Mouse (Mus musculus) liver, embryonic 11.5 days (tissue): ENCODE measurements around the gene Nkain4. TPM values are rescaled to one million over a fixed set of nuclear protein-coding genes. Genes with fewer than 3 reads are reported as not detected.
A peak's percentile ranks its signal among the peaks of the same experiment; 100 is the strongest.

Experiments
- ATAC-seq: fragments of 200-750 bp; cut with Nextera tagmentation; replicated peaks from 2 replicates; pipeline ENCODE4 v1.8.0; 2017; ENCODE audit warnings: moderate number of reproducible peaks, mild to moderate bottlenecking, moderate TSS enrichment, moderate library complexity; ENCODE audit not compliant: low FRiP score
- DNase-seq: peaks from one replicate; pipeline ENCODE4 v3.0.0-alpha.2; 2017; ENCODE audit warnings: low spot score
- H3K27ac ChIP-seq: fragments of 300-500 bp; sonication (generic); 2 replicates; pipeline ENCODE4 v1.5.1; 2014; ENCODE audit warnings: mild to moderate bottlenecking, low read depth, low read length, control low read depth
- H3K27me3 ChIP-seq: fragments of 300-500 bp; sonication (generic); replicated peaks from 2 replicates; pipeline ENCODE4 v1.6.1; 2014; ENCODE audit warnings: low read length, mixed read lengths; ENCODE audit not compliant: control insufficient read depth, insufficient read depth
- H3K36me3 ChIP-seq: fragments of 300-500 bp; sonication (generic); 2 replicates; pipeline ENCODE4 v1.6.1; 2014; ENCODE audit warnings: mild to moderate bottlenecking, low read length, moderate library complexity, mixed read lengths; ENCODE audit not compliant: control insufficient read depth, insufficient read depth
- H3K4me1 ChIP-seq: fragments of 300-500 bp; sonication (generic); replicated peaks from 2 replicates; pipeline ENCODE4 v1.6.1; 2014; ENCODE audit warnings: low read length, mixed read lengths; ENCODE audit not compliant: control insufficient read depth, insufficient read depth
- H3K4me2 ChIP-seq: fragments of 300-500 bp; sonication (generic); 2 replicates; pipeline ENCODE4 v1.6.1; 2014; ENCODE audit warnings: mild to moderate bottlenecking, control low read depth, moderate library complexity
- H3K4me3 ChIP-seq: fragments of 300-500 bp; sonication (generic); 2 replicates; pipeline ENCODE4 v1.5.1; 2014; ENCODE audit warnings: low read depth, low read length, control low read depth
- H3K9ac ChIP-seq: fragments of 300-500 bp; sonication (generic); 2 replicates; pipeline ENCODE4 v1.6.1; 2014; ENCODE audit warnings: low read depth, low read length, control low read depth
- H3K9me3 ChIP-seq: fragments of 300-500 bp; sonication (generic); 2 replicates; pipeline ENCODE4 v1.6.1; 2016; ENCODE audit warnings: low read length, inconsistent platforms, mixed read lengths; ENCODE audit not compliant: control insufficient read depth
- WGBS: fragments of 180-500 bp; shearing (Covaris S2); extraction: QIAGEN DNeasy Blood & Tissue Kit; methylation state at CpG from one replicate; pipeline ENCODE4 v1.1.7; 2014; 5-methylcytosine and 5-hydroxymethylcytosine counted together
- polyA plus RNA-seq: library from polyadenylated mRNA; unstranded; fragments of >200 nt; fragmentation: Nextera tagmentation; extraction: Ambion mirVana; gene quantifications from 2 replicates; pipeline ENCODE4 v1.2.1, GENCODE M21; 2014

Gene Nkain4
- polyA plus RNA-seq, 1 experiment from 2014 or later: 5.3 TPM

DNA sequence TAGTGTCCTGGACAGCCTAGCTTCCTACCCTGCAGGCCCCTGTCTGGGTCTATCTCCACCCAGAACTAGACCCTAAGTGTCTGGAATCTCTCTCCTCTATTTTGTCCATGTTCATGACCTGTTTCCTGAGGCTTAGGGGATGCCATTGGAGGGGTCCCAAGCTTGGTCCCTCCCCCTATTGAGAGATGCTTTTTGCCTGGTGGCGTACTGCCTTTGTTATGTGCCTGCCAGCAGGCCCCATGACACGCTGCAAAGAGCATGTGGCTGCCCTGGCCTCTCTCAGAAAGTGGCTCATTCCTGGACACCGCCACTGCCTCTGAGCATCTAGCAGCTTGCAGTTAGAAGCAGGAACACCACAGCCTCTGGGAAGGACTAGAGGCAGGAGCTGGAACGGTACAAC, 25.8 kb downstream of the Nkain4 start, which contains the start of gene Birc7:
Gene Birc7, plus strand, starts transcription at position 301 of the 400 bp plus-strand sequence.
- H3K27ac ChIP-seq: no peak within 1 kb of the TSS
- no peaks in the 10 kb centered on the region for H3K9me3 ChIP-seq
- DNase-seq: no peak
- H3K27me3 ChIP-seq: 0 out of 2 replicates have a peak, but pooled peaks cover 2% of the 10 kb centered on the region
- WGBS: 55% methylated on average over 4 of the region's 4 CpGs
- H3K4me2 ChIP-seq: no peak within 1 kb of the TSS
- H3K4me1 ChIP-seq: no peaks in the 10 kb centered on the region
- H3K36me3 ChIP-seq: no peaks in the 10 kb centered on the region
- H3K9ac ChIP-seq: no peak within 1 kb of the TSS
- no peak within 1 kb of the TSS for H3K4me3 ChIP-seq
- no peak for ATAC-seq

GRCm38 (mm10) chr2:180925176-180925575, 29.3 kb downstream of the Nkain4 start:
- Histone ChIP-seq H3K36me3 (no peaks in the 10 kb centered on the region), H3K27ac (no peak overlapping the region), H3K4me1 (no peaks in the 10 kb centered on the region), H3K27me3 (0 out of 2 replicates have a peak, but pooled peaks cover 2% of the 10 kb centered on the region), H3K4me2 (no peak overlapping the region), H3K9ac (no peak overlapping the region), H3K4me3 (no peak overlapping the region), H3K9me3 (no peaks in the 10 kb centered on the region)
- 9% methylated on average over 4 of the region's 4 CpGs for WGBS
- no peak for ATAC-seq
- DNase-seq: peak; percentile 61

DNA sequence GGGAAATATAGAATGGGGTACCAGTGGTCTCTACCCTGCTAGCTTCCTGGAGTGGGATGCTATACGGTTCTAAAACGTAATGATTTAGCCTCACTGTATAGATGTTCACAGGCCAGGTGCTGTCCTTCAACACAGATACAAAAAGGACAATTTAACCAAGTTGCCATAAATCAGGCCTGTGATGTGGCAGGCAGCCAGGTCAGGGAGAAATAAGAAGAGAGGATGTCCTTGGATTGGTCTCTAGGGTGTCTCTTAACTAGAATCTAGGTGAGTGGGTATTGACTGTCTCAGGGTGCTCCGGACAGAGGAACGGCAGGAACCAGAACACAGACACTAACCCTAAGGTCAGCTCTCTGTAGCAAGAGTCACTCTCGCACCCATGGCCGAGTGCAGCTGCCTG, 31.8 kb downstream of the Nkain4 start:
- 90% methylated on average over 6 of the region's 6 CpGs for WGBS
- Histone ChIP-seq H3K9ac (no peak overlapping the region), H3K4me2 (no peak overlapping the region), H3K27ac (no peak overlapping the region), H3K27me3 (no peaks in the 10 kb centered on the region), H3K4me3 (no peak overlapping the region), H3K9me3 (no peaks in the 10 kb centered on the region), H3K4me1 (peaks cover 4% of the 10 kb centered on the region; the same call in 1 of the 2 replicates), H3K36me3 (peaks cover 10% of the 10 kb centered on the region; the same call in 1 of the 2 replicates)
- no peak for DNase-seq
- ATAC-seq: no peak

- Histone ChIP-seq H3K4me1 (peaks cover 12% of the 10 kb centered on the region), H3K27me3 (no peaks in the 10 kb centered on the region), H3K4me3 (peak within 1 kb of the TSS; percentile 88), H3K4me2 (peak within 1 kb of the TSS; percentile 70), H3K9ac (peak within 1 kb of the TSS; percentile 93), H3K27ac (peak within 1 kb of the TSS; percentile 47), H3K36me3 (peaks cover 17% of the 10 kb centered on the region; the same call in 1 of the 2 replicates), H3K9me3 (no peaks in the 10 kb centered on the region)
- under 1% methylated on average over 55 of the region's 56 CpGs for WGBS
- DNase-seq (peak; percentile 98), ATAC-seq (peak; percentile 95)
Observed at GRCm38 (mm10) chr2:180920810-180921400, 33.6 kb downstream of the Nkain4 start, which contains the start of gene Ythdf1. Ythdf1 (minus strand) TSS chr2:180920949.

- WGBS: under 1% methylated on average over 61 of the region's 61 CpGs
- Histone ChIP-seq H3K4me2 (peak overlapping the region; percentile 70), H3K27ac (peak overlapping the region; percentile 47), H3K4me3 (peak overlapping the region; percentile 88), H3K36me3 (peaks cover 20% of the 10 kb centered on the region; the same call in 1 of the 2 replicates), H3K9ac (peak overlapping the region; percentile 93), H3K4me1 (peaks cover 16% of the 10 kb centered on the region), H3K9me3 (no peaks in the 10 kb centered on the region), H3K27me3 (no peaks in the 10 kb centered on the region)
- DNase-seq (no peak), ATAC-seq (peak; percentile 11)
Observed at GRCm38 (mm10) chr2:180919913-180920809, 34.3 kb downstream of the Nkain4 start.

- no peak for ATAC-seq
- H3K4me3 ChIP-seq: no peak overlapping the region
- H3K4me2 ChIP-seq: no peak overlapping the region; the same call in 1 of the 2 replicates
- H3K36me3 ChIP-seq: peaks cover 48% of the 10 kb centered on the region
- 0 out of 2 replicates have a peak overlapping the region, but pooled peaks have one; percentile 26 for H3K9ac ChIP-seq
- H3K4me1 ChIP-seq: peaks cover 16% of the 10 kb centered on the region
- H3K27ac ChIP-seq: no peak overlapping the region
- no peaks in the 10 kb centered on the region for H3K9me3 ChIP-seq
- no peak for DNase-seq
- no peaks in the 10 kb centered on the region for H3K27me3 ChIP-seq
- 65% methylated on average over 3 of the region's 3 CpGs for WGBS
Observed at GRCm38 (mm10) chr2:180915886-180916433, 38.5 kb downstream of the Nkain4 start.

DNA sequence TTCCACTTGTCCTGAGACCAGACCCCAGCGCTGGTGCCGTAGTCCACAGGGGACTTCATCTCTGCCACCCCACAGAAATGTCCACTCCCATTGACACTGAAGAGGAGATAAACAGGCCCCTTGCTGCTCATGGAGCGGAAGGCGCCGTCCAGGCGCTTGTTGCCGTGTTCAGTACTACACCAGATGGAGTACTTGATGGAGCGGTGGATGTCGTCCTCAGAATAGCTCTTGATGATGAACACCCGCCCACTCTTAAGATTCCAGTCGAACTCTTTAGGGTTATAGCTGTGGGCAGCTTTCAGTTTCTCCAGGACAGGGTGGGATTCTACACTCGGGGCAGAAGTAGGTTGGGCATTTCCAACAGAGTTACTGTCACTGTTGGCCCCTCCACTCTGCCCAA, 43.6 kb downstream of the Nkain4 start:
- Histone ChIP-seq H3K36me3 (peaks cover 44% of the 10 kb centered on the region), H3K4me3 (no peak overlapping the region), H3K27ac (no peak overlapping the region), H3K27me3 (no peaks in the 10 kb centered on the region), H3K4me1 (peaks cover 5% of the 10 kb centered on the region; the same call in 1 of the 2 replicates), H3K9ac (no peak overlapping the region), H3K4me2 (no peak overlapping the region), H3K9me3 (no peaks in the 10 kb centered on the region)
- ATAC-seq: no peak
- WGBS: 93% methylated on average over 12 of the region's 12 CpGs
- DNase-seq: no peak

DNA sequence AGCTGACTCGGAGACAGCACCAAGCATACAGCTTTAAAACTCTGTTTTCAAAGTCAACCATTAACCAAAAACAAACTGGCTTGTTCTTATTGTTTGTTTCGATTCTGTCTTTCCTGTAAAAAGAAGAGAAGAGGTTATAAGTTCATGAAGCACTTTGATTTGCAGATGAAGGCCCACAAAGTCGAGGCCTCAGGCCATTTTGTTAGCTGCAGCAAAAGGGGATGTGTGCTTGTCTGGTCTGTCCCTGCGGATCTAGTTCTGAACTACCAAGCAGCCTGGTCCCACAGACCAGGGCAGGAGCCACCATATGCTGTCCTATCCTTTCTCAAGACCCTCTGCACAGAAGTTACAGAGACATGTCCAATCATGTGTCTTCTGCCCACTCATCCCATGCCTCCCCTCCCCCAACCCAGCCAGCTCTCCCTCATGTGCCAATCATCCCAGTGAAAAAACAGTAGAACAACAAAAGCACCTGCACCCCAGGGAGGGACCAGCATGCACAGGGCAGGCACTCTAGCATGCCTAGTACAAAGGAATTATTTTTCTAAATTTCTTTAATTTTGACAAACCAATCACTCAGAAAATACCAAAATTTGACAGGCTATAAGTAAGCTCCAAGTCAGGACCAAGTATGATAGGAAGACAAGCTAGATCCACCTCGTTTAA, 48.8 kb downstream of the Nkain4 start:
- WGBS: 71% methylated on average over 5 of the region's 5 CpGs
- DNase-seq (no peak), ATAC-seq (no peak)
- Histone ChIP-seq H3K9me3 (no peaks in the 10 kb centered on the region), H3K27ac (no peak overlapping the region), H3K4me3 (no peak overlapping the region), H3K4me1 (0 out of 2 replicates have a peak, but pooled peaks cover 4% of the 10 kb centered on the region), H3K9ac (no peak overlapping the region), H3K4me2 (no peak overlapping the region), H3K27me3 (no peaks in the 10 kb centered on the region), H3K36me3 (peaks cover 12% of the 10 kb centered on the region; the same call in 1 of the 2 replicates)
